Mouse (Mus musculus) v-Abl transformed pro-B cells (cell line): Measurements from ENCODE around the gene Rtkn2.

Experiments used
- in situ Hi-C, 2 experiments: fragments of 400-800 bp; cut with MboI; formaldehyde crosslinking; loops; one replicate each; pipeline ENCODE4 v1.15.1; 2025; ENCODE audit not compliant: unreplicated experiment in 2 of 2

Gene Rtkn2

DNA sequence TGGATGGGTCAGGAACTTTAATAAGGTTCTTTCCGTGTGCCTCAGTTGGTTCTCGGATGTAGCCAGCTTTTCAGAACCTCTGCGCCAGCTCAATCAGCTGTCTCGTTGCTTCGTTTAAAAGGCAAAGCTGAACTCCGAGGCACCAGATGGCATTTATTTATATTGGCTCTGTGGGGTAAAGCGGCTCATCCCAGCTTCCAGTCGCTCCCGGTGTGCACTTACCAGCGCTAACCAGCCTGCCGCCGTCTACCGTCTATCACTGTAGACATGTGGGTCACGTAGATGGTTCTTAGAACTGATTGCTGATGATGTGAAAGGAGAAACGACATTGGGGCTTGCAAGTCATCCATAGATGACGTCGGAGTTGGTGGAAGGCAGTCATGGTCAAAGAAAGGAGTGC is 5.7 kb downstream of the Rtkn2 start:
- in situ Hi-C loops: loop anchor here (5.0 to 25.0 kb wide), 6 partner anchors 118 to 1327 kb away; partner anchors contain the start of gene Egr2 (in 1 of the 2)

- in situ Hi-C loops: loop anchor here (5.0 to 25.0 kb wide), 6 partner anchors 152 to 1329 kb away; no protein-coding TSS in a partner anchor
Observed at GRCm38 (mm10) chr10:67995356-67995755, 16.0 kb downstream of the Rtkn2 start.

- in situ Hi-C loops: loop anchor here (5.0 to 25.0 kb wide), 6 partner anchors 151 to 1329 kb away; no protein-coding TSS in a partner anchor
Observed at GRCm38 (mm10) chr10:67996171-67996570, 16.8 kb downstream of the Rtkn2 start.

DNA sequence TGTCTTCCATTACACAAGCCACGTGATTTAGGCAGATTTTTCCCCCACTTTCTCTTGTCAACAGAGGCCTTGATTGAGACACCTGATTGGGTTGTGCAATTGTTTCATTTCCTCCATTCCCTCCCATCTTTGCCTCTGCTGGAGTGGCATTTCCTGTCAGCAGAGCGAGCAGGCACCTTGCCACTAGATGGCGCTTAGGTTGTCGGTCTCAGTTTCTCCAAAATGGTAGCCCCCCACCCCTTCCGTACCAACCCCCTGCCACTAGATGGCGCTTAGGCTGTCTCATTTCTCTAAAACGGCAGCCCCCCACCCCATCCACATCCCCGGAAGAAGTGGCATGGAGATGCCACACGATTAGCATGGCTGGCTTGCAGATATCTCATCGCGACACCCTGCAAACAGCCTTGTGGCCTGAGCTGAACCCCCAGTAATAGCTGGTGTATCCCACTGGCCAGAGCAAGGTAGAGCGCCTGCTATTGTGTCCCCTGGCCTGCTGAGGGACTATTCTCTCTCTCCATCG is 18.8 kb downstream of the Rtkn2 start:
- in situ Hi-C loops: loop anchor here (5.0 to 25.0 kb wide), 6 partner anchors 149 to 1327 kb away; no protein-coding TSS in a partner anchor

DNA sequence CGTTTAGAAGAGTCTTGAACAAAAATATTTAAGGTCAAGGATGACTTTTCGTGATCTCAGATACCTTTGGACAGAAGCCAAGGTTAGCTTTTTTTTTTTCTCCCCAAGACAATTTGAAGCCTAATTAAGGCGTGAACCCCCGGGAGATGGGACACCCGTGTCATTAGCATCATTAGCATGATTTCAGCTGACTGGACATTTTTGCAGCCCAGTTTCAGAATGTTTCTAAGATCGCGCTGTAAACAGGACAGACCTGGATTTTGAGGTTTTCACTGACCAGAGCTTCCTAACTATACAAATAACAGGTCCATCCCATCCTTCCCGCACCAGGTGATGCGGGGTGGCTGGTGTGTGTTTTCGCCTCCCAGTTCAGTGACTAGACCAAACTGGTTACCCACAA is 19.8 kb downstream of the Rtkn2 start:
- in situ Hi-C loops: loop anchor here (5.0 to 25.0 kb wide), 6 partner anchors 148 to 1326 kb away; no protein-coding TSS in a partner anchor

GRCm38 (mm10) chr10:68001456-68001855 is 22.1 kb downstream of the Rtkn2 start:
- in situ Hi-C loops: no loop called here

- in situ Hi-C loops: no loop called here
Observed at GRCm38 (mm10) chr10:68003651-68004422, 24.5 kb downstream of the Rtkn2 start.

DNA sequence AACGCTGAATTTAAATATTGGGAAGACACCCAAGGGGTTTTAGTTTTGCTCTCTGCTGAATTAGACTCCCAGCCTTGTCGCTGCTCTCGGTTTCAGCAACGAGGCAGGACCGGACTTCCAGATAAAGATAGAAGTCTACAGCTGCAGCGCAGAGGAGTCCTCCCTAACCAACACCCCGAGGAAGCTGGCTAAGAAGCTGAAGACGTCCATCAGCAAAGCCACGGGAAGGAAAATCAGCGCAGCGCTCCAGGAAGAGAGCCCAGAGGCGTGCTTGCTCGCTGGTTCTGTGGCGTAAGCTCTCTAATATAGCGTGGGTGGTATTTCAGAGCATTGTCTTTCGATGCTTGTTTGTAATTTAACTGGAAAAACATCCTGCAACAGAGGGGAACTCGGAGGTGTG is 26.0 kb downstream of the Rtkn2 start:
- in situ Hi-C loops: no loop called here

GRCm38 (mm10) chr10:68006491-68006890 is 27.1 kb downstream of the Rtkn2 start:
- in situ Hi-C loops: no loop called here

DNA sequence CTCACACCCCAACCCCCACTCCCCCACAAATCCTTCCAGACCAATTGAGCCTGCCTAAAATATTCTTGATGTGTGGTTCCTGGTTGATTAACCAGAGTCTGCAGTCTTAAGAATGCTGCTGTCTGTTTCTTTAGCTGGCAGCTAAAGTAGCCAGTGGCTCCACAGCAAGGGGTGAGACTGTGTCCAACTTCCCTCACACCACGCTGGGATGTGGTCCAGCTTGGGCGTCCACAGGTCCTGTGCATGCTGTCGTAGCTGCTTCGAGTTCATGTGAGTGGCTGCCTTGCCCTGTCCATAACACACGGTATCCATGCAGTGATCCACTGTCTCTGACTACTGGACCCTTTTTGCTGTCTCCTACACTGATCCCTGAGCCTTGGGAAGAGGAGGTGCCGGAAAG is 27.7 kb downstream of the Rtkn2 start:
- in situ Hi-C loops: no loop called here

GRCm38 (mm10) chr10:68008198-68008955 is 29.0 kb downstream of the Rtkn2 start:
- in situ Hi-C loops: no loop called here

- in situ Hi-C loops: no loop called here
Observed at GRCm38 (mm10) chr10:68009301-68009700, 29.9 kb downstream of the Rtkn2 start.

DNA sequence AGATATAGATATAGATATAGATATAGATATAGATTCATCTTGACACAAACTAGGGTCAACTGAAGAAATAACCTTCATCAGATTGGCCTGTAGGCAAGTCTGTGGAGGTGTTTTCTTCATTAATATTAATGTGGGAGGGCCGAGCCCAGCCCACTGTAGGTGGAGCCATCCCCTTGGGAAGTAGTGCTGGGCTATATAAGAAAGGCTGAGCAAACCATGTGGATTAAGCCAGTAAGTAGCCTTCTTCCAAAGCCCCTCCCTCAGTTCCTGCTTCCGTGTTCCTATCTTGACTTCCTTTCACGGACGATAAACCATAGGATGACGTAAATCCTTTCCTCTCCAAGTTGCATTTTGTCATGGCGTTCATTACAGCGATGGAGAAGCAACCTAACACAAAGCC is 30.5 kb downstream of the Rtkn2 start:
- in situ Hi-C loops: no loop called here

DNA sequence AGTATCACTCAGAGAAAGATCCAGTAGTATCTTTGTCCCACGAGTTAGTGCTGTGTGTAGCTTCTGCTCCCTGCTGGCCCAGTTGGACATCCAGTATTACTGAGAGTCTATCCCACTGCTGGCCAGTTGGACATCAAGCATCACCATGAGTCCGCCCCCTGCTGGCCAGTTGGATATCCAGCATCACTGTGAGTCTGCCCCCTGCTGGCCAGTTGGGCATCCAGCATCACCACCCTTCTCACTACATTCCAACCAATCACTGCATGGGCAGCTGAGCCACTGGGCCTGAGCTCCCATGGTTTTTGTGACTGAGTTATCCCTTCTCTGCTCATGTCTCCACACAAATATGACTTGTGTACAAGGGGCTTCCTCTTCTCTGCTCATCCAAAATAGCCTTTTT is 33.8 kb downstream of the Rtkn2 start:
- in situ Hi-C loops: no loop called here

DNA sequence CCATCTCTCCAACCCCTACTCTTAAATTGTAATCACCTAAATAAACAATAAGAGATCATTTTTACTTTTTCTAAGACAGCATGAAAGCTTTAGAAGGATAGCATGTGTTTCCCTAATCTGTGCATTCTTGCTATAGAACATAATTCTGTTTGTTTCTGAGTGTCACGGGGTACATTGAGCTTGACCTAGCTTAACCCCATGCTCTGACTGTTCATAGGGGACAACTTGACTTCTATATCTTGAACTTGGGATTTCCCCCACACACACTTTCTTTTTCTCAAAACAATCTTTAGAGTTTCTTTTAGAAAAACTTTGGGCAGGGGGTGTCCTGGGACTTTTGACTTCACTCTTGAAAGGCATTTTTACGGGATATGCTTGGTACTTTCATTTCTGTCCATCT is 41.4 kb downstream of the Rtkn2 start:
- in situ Hi-C loops: no loop called here

DNA sequence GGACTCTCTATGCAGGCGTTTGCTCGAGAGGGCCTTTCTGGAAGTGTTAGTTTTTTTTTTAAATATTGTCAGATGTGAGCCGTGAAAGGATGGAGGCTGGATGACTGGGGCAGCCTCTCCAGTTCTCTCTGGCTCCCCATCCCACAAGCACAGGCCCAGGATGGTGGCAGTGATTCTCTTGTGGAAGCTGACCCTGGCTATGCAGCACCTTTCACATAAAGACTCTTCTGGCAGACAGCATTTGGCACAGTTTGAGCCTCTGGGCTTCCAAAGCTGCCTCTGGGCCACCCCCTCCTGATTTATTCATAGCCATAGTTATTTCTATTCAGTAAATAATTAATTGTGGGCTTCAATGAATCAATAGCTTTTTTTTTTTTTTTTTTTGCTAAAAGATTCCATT is 46.3 kb downstream of the Rtkn2 start:
- in situ Hi-C loops: no loop called here

DNA sequence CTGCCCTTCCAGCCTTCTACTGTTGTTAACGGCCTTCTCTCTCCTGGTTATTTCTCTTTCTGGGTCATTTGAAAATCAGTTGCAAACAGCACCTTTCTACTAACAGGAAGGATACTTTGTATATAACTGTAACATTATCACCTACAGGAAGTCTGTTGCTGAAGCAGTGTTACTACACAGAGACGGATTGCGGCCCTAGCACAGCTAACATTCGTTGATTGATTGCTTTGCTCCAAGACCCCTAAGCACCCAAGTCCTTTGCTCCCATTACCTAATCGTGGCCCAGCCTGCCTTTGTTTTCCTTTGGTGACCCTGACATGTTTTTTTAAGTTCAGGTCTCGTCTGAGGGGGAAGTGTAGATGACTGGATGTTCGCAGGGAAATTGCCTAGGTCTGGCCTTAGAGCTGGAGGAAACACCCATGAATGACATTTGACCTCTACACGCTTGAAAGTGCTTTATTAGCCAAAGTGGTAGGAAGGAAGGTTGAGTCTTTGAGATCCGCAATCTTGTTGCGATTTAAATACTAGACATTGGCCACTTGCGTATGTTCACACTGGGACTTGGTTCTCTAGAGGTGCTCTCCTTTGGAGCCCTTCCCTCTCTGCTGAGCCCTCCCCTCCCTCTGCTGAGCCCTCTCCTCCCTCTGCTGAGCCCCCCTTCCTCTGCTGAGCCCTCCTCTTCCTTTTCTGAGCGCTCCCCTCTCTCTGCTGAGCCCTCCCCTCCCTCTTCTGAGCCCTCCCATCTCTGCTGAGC is 49.1 kb downstream of the Rtkn2 start:
- in situ Hi-C loops: no loop called here

GRCm38 (mm10) chr10:68029081-68029626 is 49.8 kb downstream of the Rtkn2 start:
- in situ Hi-C loops: no loop called here

DNA sequence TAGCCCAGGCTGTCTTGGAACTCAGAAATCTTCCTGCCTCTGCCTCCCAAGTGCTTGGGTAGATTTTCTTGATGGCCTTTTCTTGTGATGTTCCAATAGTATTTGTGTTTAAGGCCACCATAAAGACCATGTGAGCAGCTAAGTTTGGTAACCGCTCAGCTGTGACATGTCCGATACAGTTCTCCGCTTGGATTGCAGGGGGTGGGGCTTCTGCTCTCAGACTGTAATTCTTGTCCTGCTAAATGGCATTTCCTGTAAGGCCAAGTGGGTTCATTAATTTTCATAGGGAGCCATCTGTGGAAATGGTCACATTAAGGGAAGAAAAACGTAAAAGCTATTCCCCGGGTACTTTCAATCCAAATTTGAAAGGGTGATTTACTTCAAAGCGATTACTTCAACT is 50.7 kb downstream of the Rtkn2 start:
- in situ Hi-C loops: no loop called here

- in situ Hi-C loops: no loop called here
Observed at GRCm38 (mm10) chr10:68035707-68036367, 56.5 kb downstream of the Rtkn2 start.
